Mouse (Mus musculus): ENCODE results near the gene Stard13.

GRCm38 (mm10) chr5:151103284-151103683 lies 130.4 kb downstream of the Stard13 start:
- TF ChIP-seq GATA1 (IDR thresholded peaks at IDR 0.05; ENCODE audit: low read depth, low read length) (no peak), ZNF384 (IDR thresholded peaks at IDR 0.05; ENCODE audit: low read depth, low read length) (no peak), CTCF (IDR thresholded peaks at IDR 0.05 in 2 of 3, conservative IDR thresholded peaks at IDR 0.05 in 1 of 3; ENCODE audit: control insufficient read depth in 1 of 3, insufficient read depth in 1 of 3, low read depth in 2 of 3, low read length in 3 of 3, poor library complexity in 1 of 3, severe bottlenecking in 1 of 3) (no peak), ZC3H11A (IDR thresholded peaks at IDR 0.05; ENCODE audit: low read depth, low read length) (no peak), ELF1 (IDR thresholded peaks at IDR 0.05; ENCODE audit: low read depth, low read length) (no peak), E2F4 (IDR thresholded peaks at IDR 0.05; ENCODE audit: borderline replicate concordance, low read depth, low read length) (no peak), MAX (IDR thresholded peaks at IDR 0.05; ENCODE audit: low read length) (no peak), RCOR1 (IDR thresholded peaks at IDR 0.05; ENCODE audit: low read depth, low read length) (no peak), HCFC1 (IDR thresholded peaks at IDR 0.05; ENCODE audit: low read depth, low read length) (no peak), ETS1 (IDR thresholded peaks at IDR 0.05; ENCODE audit: low read depth, low read length) (no peak), TBP (IDR thresholded peaks at IDR 0.05; ENCODE audit: low read depth, low read length) (no peak), POLR2AphosphoS2 (IDR thresholded peaks at IDR 0.05; ENCODE audit: low read length) (no peak), CHD2 (IDR thresholded peaks at IDR 0.05; ENCODE audit: low read length) (no peak), MAFK (IDR thresholded peaks at IDR 0.05; ENCODE audit: borderline replicate concordance, low read depth, low read length) (no peak)

All from MEL (cell line).